Mouse (Mus musculus) cerebellum, postnatal 25 days (tissue): Measurements from ENCODE around the gene Syn1.

Source experiments
- DNase-seq, 2 experiments: peaks; one replicate each; pipeline ENCODE4 v3.0.0; 2021; ENCODE audit warnings: mixed read lengths in 2 of 2

Syn1 gene

GRCm38 (mm10) chrX:20862105-20863065 is 58.4 kb downstream of the Syn1 start:
- DNase-seq, result peak in 1 of 2 experiments; percentile 13

- no peak for DNase-seq
These were observed 59.2 kb downstream of the Syn1 start for GRCm38 (mm10) chrX:20861453-20862104.

DNA sequence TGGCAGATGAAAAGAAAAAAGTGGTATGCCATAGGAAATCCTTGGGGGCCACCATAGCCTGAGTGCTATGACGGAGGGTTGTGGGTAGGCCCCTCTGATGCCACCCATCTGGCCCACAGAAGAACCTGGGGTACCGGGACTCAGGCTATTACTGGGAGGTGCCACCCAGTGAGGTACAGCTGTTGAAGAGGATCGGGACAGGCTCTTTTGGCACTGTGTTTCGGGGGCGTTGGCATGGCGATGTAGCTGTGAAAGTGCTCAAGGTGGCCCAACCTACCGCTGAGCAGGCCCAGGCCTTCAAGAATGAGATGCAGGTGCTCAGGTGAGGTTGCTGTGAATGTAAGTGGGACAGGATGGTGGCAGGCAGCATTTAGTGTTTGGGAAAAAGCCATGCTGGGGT is 67.0 kb downstream of the Syn1 start:
- no peak for DNase-seq

DNA sequence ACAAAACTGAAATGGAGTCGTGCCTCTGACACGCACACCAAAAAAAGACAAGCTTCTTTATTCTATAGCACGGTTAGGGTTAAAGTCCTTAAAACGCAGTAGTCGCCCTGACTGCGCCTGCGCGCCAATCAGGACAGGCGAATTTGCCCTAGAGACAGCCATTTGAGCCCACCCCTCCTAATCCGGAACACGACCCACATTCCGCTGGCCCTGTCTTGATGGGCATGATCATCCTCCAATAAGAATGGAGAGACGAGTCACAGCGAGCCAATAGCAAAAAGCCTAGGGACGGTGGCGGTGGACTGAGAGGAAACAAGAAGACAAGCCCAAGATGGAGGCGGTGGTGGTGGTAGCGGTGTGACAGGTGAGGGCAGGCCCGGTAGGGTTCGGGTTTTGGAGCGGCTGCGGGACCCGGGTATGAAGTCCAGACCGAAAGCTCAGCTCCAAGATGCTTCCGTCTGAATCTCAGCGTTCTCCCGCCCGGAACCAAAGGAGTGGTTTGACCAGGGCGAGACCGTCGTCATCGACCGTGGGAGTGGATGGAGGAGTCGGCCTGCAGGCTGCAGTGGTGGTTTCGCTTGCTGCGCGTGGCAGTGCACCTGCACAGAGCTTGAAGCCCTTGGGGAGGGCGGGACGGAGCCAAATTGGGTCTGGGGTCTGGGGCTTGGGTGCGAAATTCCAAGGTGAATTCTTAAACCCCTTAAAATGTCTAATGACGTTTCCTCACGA is 72.4 kb downstream of the Syn1 start:
- DNase-seq, result peak; percentile 86 to 89

DNA sequence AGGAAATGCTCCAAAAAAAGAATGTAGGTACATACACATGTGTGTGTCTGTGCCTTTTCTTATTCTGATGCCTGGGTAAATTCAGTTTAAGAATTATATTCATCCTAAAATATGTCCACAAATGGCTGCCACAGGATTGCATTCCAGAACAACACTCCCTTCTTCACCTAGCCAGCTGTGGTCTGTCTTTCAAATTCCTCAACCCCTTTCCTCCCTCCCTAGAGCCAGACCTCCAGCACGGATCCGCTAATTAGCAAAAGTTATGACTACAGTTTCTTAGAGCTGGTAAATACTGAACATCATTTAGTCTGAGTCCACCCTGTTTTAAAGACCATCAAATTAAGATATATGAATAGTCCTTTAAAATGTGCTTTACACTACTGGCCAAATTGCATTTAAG is 73.0 kb downstream of the Syn1 start:
- DNase-seq, result no peak

DNA sequence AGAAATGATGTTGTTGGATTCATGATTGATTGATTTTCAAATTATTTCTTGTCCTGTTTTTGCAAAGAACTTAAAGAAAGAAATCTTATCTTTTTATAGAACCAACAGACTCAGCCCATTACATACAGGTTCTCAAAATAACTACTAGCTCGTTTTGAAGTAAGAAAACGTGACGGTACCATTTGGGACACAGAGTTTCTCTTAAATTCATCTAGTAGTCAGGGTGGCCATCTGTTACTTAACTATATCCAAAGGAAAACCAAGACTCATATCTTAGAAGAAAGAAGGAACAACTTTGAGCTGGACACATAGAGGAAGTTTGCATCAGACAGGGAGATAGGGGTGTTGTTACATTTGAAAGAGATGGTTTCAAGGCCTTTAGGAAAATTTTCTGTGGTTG is 73.6 kb downstream of the Syn1 start:
- DNase-seq, result no peak

- DNase-seq, result peak; percentile 60 to 72
These were observed 91.9 kb downstream of the Syn1 start for GRCm38 (mm10) chrX:20828934-20829333.

DNA sequence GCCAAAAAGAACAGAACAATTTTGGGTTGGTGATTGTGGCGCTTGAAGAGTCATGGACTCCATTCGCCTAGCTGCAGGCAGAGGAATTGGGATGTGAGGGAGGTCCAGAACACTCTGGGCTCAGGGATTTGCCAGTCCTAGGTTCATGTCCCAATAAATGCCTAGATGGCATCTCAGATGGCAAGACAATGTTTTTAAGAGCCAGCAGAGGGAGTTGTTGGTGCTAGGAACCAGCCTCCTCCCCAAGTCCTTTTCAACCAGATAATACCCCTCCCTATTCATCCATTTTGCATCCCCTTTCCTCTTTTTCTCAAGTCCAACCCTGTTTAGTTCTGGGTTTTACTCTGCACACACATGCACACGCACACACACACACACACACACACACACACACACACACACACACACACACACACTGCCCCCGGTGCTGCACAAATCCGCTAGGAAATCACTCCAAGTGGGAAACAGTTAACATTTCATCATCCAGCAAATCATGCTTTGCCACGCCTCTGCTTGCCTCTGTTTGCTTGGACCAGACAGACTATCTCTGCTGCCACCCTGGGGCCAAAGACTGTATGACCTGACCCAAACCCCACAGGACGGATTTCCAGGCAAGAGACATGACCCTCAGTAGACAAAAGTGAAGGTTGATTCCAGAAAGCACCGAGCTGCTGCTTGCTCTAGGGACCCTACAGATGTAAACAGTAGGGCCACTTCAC is 100.9 kb downstream of the Syn1 start:
- DNase-seq, result peak; percentile 69 to 78

GRCm38 (mm10) chrX:20819204-20819628 is 101.6 kb downstream of the Syn1 start:
- peak; percentile 87 to 92 for DNase-seq

GRCm38 (mm10) chrX:20816974-20817373 is 103.8 kb downstream of the Syn1 start:
- DNase-seq, result peak; percentile 28 to 56
